Mouse (Mus musculus) liver, adult 2 months (tissue): ENCODE results near the gene Nol12.

Source experiments
- CTCF ChIP-seq: fragments of 200-500 bp; IDR thresholded peaks from 2 replicates; pipeline ENCODE4 v1.5.1; 2011; ENCODE audit warnings: low read depth, low read length, control low read depth
- POLR2A ChIP-seq: fragments of 200-500 bp; IDR thresholded peaks from 2 replicates; pipeline ENCODE4 v1.6.1; 2011; ENCODE audit warnings: low read length, control low read depth; ENCODE audit not compliant: insufficient read depth; ENCODE audit errors: extremely low read depth

- no peak for TF ChIP-seq CTCF
- no peak for TF ChIP-seq POLR2A
Measured at GRCm38 (mm10) chr15:78898507-78899001, 36.2 kb upstream of the Nol12 start.
